In genomic region chr7:127116331-127116935, GRCm38 (mm10) we compare ENCODE assay signal across 15 mouse cellular contexts. TPM values are rescaled to one million over a fixed set of nuclear protein-coding genes. Genes with fewer than 3 reads are reported as not detected.
A peak's percentile ranks its signal among the peaks of the same experiment; 100 is the strongest.
DNase-seq lines count a peak whose midpoint lies in the region; ATAC-seq and TF ChIP-seq lines count a peak whose summit lies in the region.
"Had no signal": no experiment of that assay in that cellular context is flagged by ENCODE, and none has a peak within 500 bp of the region (broad histone marks: within the 10 kb centered on the region; RNA-seq: fewer than 3 reads in every experiment).

No protein-coding gene starts in this region.

- peaks cover 74% of the 10 kb centered on the region for H3K4me1 ChIP-seq in liver, embryonic 12.5 days
- peaks cover 23% of the 10 kb centered on the region for H3K4me1 ChIP-seq in liver, embryonic 11.5 days (replicated peaks; ENCODE audit: control insufficient read depth, insufficient read depth, low read length)
- peaks cover 23% of the 10 kb centered on the region for H3K4me1 ChIP-seq in olfactory bulb, adult 2 months (ENCODE audit: control insufficient read depth, insufficient read depth, low read length)

- H3K27me3 ChIP-seq in liver, embryonic 12.5 days (replicated peaks): peaks cover 8% of the 10 kb centered on the region
- H3K27me3 ChIP-seq in liver, embryonic 11.5 days (replicated peaks; ENCODE audit: control insufficient read depth, insufficient read depth, low read length): no peaks in the 10 kb centered on the region; the same call in 1 of the 2 replicates
- H3K27me3 ChIP-seq: heart, embryonic 15.5 days had no signal

- no peak for ATAC-seq in liver, embryonic 12.5 days
- ATAC-seq in liver, embryonic 11.5 days (replicated peaks; ENCODE audit: low FRiP score): no peak

- no peaks in the 10 kb centered on the region for H3K9me3 ChIP-seq in liver, embryonic 12.5 days (replicated peaks)
- H3K9me3 ChIP-seq in liver, embryonic 11.5 days (ENCODE audit: control insufficient read depth, low read length): no peaks in the 10 kb centered on the region
- H3K9me3 ChIP-seq: heart, embryonic 15.5 days; hindbrain, embryonic 12.5 days had no signal

- no peak overlapping the region for H3K4me3 ChIP-seq in liver, embryonic 12.5 days
- H3K4me3 ChIP-seq in liver, embryonic 11.5 days (ENCODE audit: low read depth, low read length): no peak overlapping the region
- H3K4me3 ChIP-seq in olfactory bulb, adult 2 months (ENCODE audit: insufficient read depth, low read depth, low read length): no peak overlapping the region
- H3K4me3 ChIP-seq: heart, embryonic 15.5 days; hindbrain, embryonic 12.5 days had no signal

- H3K4me2 ChIP-seq in liver, embryonic 12.5 days: no peak overlapping the region
- no peak overlapping the region for H3K4me2 ChIP-seq in liver, embryonic 11.5 days
- H3K4me2 ChIP-seq: heart, embryonic 15.5 days; hindbrain, embryonic 12.5 days had no signal

- 61% methylated on average over 11 of the region's 11 CpGs for WGBS in liver, embryonic 12.5 days (ENCODE audit: insufficient replicate concordance)
- WGBS in liver, embryonic 11.5 days: 59% methylated on average over 11 of the region's 11 CpGs
- 33% methylated on average over 11 of the region's 11 CpGs for WGBS in olfactory bulb, adult 2 months

- peak; percentile 34 for DNase-seq in kidney, postnatal 10 days
- DNase-seq in kidney, postnatal 36 days: no peak
- DNase-seq in liver, embryonic 11.5 days (ENCODE audit: low spot score): no peak
- DNase-seq in brain, adult 2 months (ENCODE audit: low read depth, low spot score): peak; percentile 59
- no peak for DNase-seq in testis, postnatal 14 days (ENCODE audit: low spot score)
- DNase-seq: adrenal gland, postnatal 10 days; cerebellum, adult 8-10 months; kidney, adult 11 months had no signal

- H3K36me3 ChIP-seq in liver, embryonic 12.5 days: no peaks in the 10 kb centered on the region
- no peaks in the 10 kb centered on the region for H3K36me3 ChIP-seq in liver, embryonic 11.5 days (ENCODE audit: control insufficient read depth, insufficient read depth, low read length)
- H3K36me3 ChIP-seq: heart, embryonic 15.5 days; hindbrain, embryonic 12.5 days had no signal

- no peak for TF ChIP-seq CTCF in olfactory bulb, adult 2 months (IDR thresholded peaks at IDR 0.05; ENCODE audit: insufficient read depth, low read depth, low read length)

- H3K27ac ChIP-seq in liver, embryonic 12.5 days: 0 out of 2 replicates have a peak overlapping the region, but pooled peaks have one; percentile 26
- H3K27ac ChIP-seq in liver, embryonic 11.5 days (ENCODE audit: low read depth, low read length): no peak overlapping the region; the same call in 1 of the 2 replicates
- peak overlapping the region; percentile 35; the same call in 1 of the 2 replicates for H3K27ac ChIP-seq in olfactory bulb, adult 2 months (ENCODE audit: insufficient read depth, low read depth, low read length)
- H3K27ac ChIP-seq: heart, embryonic 15.5 days; hindbrain, embryonic 12.5 days; liver, embryonic 14.5 days had no signal

- no peak overlapping the region for H3K9ac ChIP-seq in liver, embryonic 12.5 days
- H3K9ac ChIP-seq in liver, embryonic 11.5 days (ENCODE audit: low read depth, low read length): no peak overlapping the region
- H3K9ac ChIP-seq: heart, embryonic 15.5 days; hindbrain, embryonic 12.5 days; liver, embryonic 14.5 days had no signal

- TF ChIP-seq POLR2A in olfactory bulb, adult 2 months (IDR thresholded peaks at IDR 0.05; ENCODE audit: insufficient read depth, low read depth, low read length): no peak

RNA-seq across cellular contexts. Expression of gene Qprt, which starts 5.6 kb away (rescaled TPM):
- 36.5 and 40.3 TPM in 2 replicates for polyA plus RNA-seq in liver, embryonic 12.5 days (2016; fragmentation: Nextera tagmentation; extraction: Ambion mirVana)
- polyA plus RNA-seq in liver, embryonic 11.5 days (2014; fragmentation: Nextera tagmentation; extraction: Ambion mirVana): 43.8 and 44.2 TPM in 2 replicates
- not detected in 2 replicates for polyA plus RNA-seq in olfactory bulb, adult 2 months (2012; ENCODE audit: insufficient read depth, insufficient read length, low replicate concordance, missing spikeins)

RNA-seq across cellular contexts. Expression of gene Spn, which starts 21.2 kb away (rescaled TPM):
- polyA plus RNA-seq in liver, embryonic 12.5 days (2016; fragmentation: Nextera tagmentation; extraction: Ambion mirVana): 7.3 and 7.4 TPM in 2 replicates
- polyA plus RNA-seq in liver, embryonic 11.5 days (2014; fragmentation: Nextera tagmentation; extraction: Ambion mirVana): 12.7 and 14.4 TPM in 2 replicates
- not detected in 2 replicates for polyA plus RNA-seq in olfactory bulb, adult 2 months (2012; ENCODE audit: insufficient read depth, insufficient read length, low replicate concordance, missing spikeins)
- polyA plus RNA-seq: hindbrain, embryonic 12.5 days had no signal

RNA-seq across cellular contexts. Expression of gene AI467606, which starts 25.3 kb away (rescaled TPM):
- 8.3 and 8.5 TPM in 2 replicates for polyA plus RNA-seq in liver, embryonic 12.5 days (2016; fragmentation: Nextera tagmentation; extraction: Ambion mirVana)
- polyA plus RNA-seq in liver, embryonic 11.5 days (2014; fragmentation: Nextera tagmentation; extraction: Ambion mirVana): 12.3 and 13.7 TPM in 2 replicates
- not detected in 2 replicates for polyA plus RNA-seq in olfactory bulb, adult 2 months (2012; ENCODE audit: insufficient read depth, insufficient read length, low replicate concordance, missing spikeins)

RNA-seq across cellular contexts. Expression of gene Zg16, which starts 29.3 kb away (rescaled TPM):
- not detected in 2 replicates for polyA plus RNA-seq in liver, embryonic 12.5 days (2016; fragmentation: Nextera tagmentation; extraction: Ambion mirVana)
- polyA plus RNA-seq in liver, embryonic 11.5 days (2014; fragmentation: Nextera tagmentation; extraction: Ambion mirVana): not detected in 2 replicates
- polyA plus RNA-seq in olfactory bulb, adult 2 months (2012; ENCODE audit: insufficient read depth, insufficient read length, low replicate concordance, missing spikeins): not detected in 2 replicates
- polyA plus RNA-seq: embryonic facial prominence, embryonic 14.5 days; forebrain, embryonic 11.5 days; heart, embryonic 15.5 days; hindbrain, embryonic 12.5 days had no signal

Comparison
In these comparisons a context has a peak if more than half of its experiments do, and no peak if none do; other contexts are left out.
1. DNase-seq: peak in kidney, postnatal 10 days (single experiment) and brain, adult 2 months (single experiment); none in kidney, postnatal 36 days (0 of 2), liver, embryonic 11.5 days (single experiment) and testis, postnatal 14 days (single experiment).